Mouse (Mus musculus) lung, postnatal 36 days (tissue): ENCODE data around the gene 1600014C10Rik.

Experiments
- DNase-seq: peaks from one replicate; pipeline ENCODE4 v3.0.0; 2022; ENCODE audit warnings: mixed read lengths

The 1600014C10Rik gene

GRCm38 (mm10) chr7:38182962-38183687 is at the start of gene 1600014C10Rik:
Gene 1600014C10Rik, plus strand, starts transcription at chr7:38183217.
- peak; percentile 46 for DNase-seq

GRCm38 (mm10) chr7:38134471-38134870 is 48.5 kb upstream of the 1600014C10Rik start:
- no peak for DNase-seq

- DNase-seq: no peak
Observed at GRCm38 (mm10) chr7:38140324-38140723, 42.7 kb upstream of the 1600014C10Rik start.

- DNase-seq: peak; percentile 91
Observed at GRCm38 (mm10) chr7:38141747-38142545, 41.1 kb upstream of the 1600014C10Rik start.

- no peak for DNase-seq
Observed at GRCm38 (mm10) chr7:38147477-38147876, 35.5 kb upstream of the 1600014C10Rik start.

- DNase-seq: no peak
Observed at GRCm38 (mm10) chr7:38151706-38152312, 31.2 kb upstream of the 1600014C10Rik start.

- no peak for DNase-seq
Observed at GRCm38 (mm10) chr7:38152571-38152970, 30.4 kb upstream of the 1600014C10Rik start.

- no peak for DNase-seq
Observed at GRCm38 (mm10) chr7:38155829-38156228, 27.2 kb upstream of the 1600014C10Rik start.

GRCm38 (mm10) chr7:38158764-38159458 is 24.1 kb upstream of the 1600014C10Rik start:
- no peak for DNase-seq

- DNase-seq: no peak
Observed at GRCm38 (mm10) chr7:38161438-38161837, 21.6 kb upstream of the 1600014C10Rik start.

- DNase-seq: no peak
Observed at GRCm38 (mm10) chr7:38163433-38164050, 19.5 kb upstream of the 1600014C10Rik start.

- no peak for DNase-seq
Observed at GRCm38 (mm10) chr7:38166930-38167645, 15.9 kb upstream of the 1600014C10Rik start.

- peak; percentile 61 for DNase-seq
Observed at GRCm38 (mm10) chr7:38167724-38168141, 15.3 kb upstream of the 1600014C10Rik start.

GRCm38 (mm10) chr7:38173871-38174270 is 9.1 kb upstream of the 1600014C10Rik start:
- no peak for DNase-seq

- DNase-seq: no peak
Observed at GRCm38 (mm10) chr7:38174321-38175148, 8.5 kb upstream of the 1600014C10Rik start.

- no peak for DNase-seq
Observed at GRCm38 (mm10) chr7:38176056-38176455, 7.0 kb upstream of the 1600014C10Rik start.

GRCm38 (mm10) chr7:38179896-38180295 is 3.1 kb upstream of the 1600014C10Rik start:
- DNase-seq: no peak

GRCm38 (mm10) chr7:38181366-38181765 is 1.7 kb upstream of the 1600014C10Rik start:
- no peak for DNase-seq

- DNase-seq: peak; percentile 89
Observed at GRCm38 (mm10) chr7:38182596-38182961, 438 bp upstream of the 1600014C10Rik start.

GRCm38 (mm10) chr7:38183709-38184417 is 846 bp downstream of the 1600014C10Rik start:
- DNase-seq: peak; percentile 87
